Mouse (Mus musculus) kidney, embryonic 15.5 days (tissue): Measurements from ENCODE around the gene Spaca4. TPM values are rescaled to one million over a fixed set of nuclear protein-coding genes. Genes with fewer than 3 reads are reported as not detected.

Experiments
- ATAC-seq: fragments of 200-750 bp; cut with Nextera tagmentation; replicated peaks from 2 replicates; pipeline ENCODE4 v1.8.0; 2017; ENCODE audit warnings: moderate TSS enrichment; ENCODE audit not compliant: low FRiP score
- H3K27ac ChIP-seq: fragments of 300-500 bp; sonication (generic); 2 replicates; pipeline ENCODE4 v1.5.1; 2015; ENCODE audit warnings: mild to moderate bottlenecking, inconsistent platforms
- H3K27me3 ChIP-seq: fragments of 300-500 bp; sonication (generic); 2 replicates; pipeline ENCODE4 v1.6.1; 2015; ENCODE audit warnings: inconsistent platforms
- H3K36me3 ChIP-seq: fragments of 300-500 bp; sonication (generic); 2 replicates; pipeline ENCODE4 v1.6.1; 2015; ENCODE audit warnings: inconsistent platforms
- H3K4me1 ChIP-seq: fragments of 300-500 bp; sonication (generic); 2 replicates; pipeline ENCODE4 v1.6.1; 2015; ENCODE audit warnings: inconsistent platforms
- H3K4me2 ChIP-seq: fragments of 300-500 bp; sonication (generic); 2 replicates; pipeline ENCODE4 v1.6.1; 2015; ENCODE audit warnings: moderate library complexity, mild to moderate bottlenecking, inconsistent platforms
- H3K4me3 ChIP-seq: fragments of 300-500 bp; sonication (generic); replicated peaks from 2 replicates; pipeline ENCODE4 v1.5.1; 2015; ENCODE audit warnings: mild to moderate bottlenecking, inconsistent platforms
- H3K9ac ChIP-seq: fragments of 300-500 bp; sonication (generic); 2 replicates; pipeline ENCODE4 v1.6.1; 2015; ENCODE audit warnings: mild to moderate bottlenecking, inconsistent platforms
- H3K9me3 ChIP-seq: fragments of 300-500 bp; sonication (generic); replicated peaks from 2 replicates; pipeline ENCODE4 v1.6.1; 2016; ENCODE audit warnings: inconsistent platforms
- WGBS: fragments of 180-500 bp; shearing (Covaris S2); methylation state at CpG from one replicate; pipeline ENCODE4 v1.1.7; 2015; ENCODE audit warnings: mixed read lengths; 5-methylcytosine and 5-hydroxymethylcytosine counted together
- polyA plus RNA-seq: library from polyadenylated mRNA; unstranded; fragments of >200 nt; fragmentation: Nextera tagmentation; extraction: Ambion mirVana; gene quantifications from 2 replicates; pipeline ENCODE4 v1.2.1, GENCODE M21; 2015

Spaca4 gene
- polyA plus RNA-seq, 1 experiment from 2014 or later: not detected

- H3K36me3 ChIP-seq: peaks cover 45% of the 10 kb centered on the region
- H3K4me1 ChIP-seq: peaks cover 56% of the 10 kb centered on the region
- 79% methylated on average over 14 of the region's 14 CpGs for WGBS
- H3K4me2 ChIP-seq: no peak overlapping the region
- ATAC-seq: no peak
- no peaks in the 10 kb centered on the region for H3K9me3 ChIP-seq
- H3K9ac ChIP-seq: no peak overlapping the region
- no peak overlapping the region for H3K4me3 ChIP-seq
- H3K27ac ChIP-seq: no peak overlapping the region
- H3K27me3 ChIP-seq: no peaks in the 10 kb centered on the region
Measured at GRCm38 (mm10) chr7:45709677-45710355, 15.8 kb downstream of the Spaca4 start.

- H3K4me1 ChIP-seq: peaks cover 52% of the 10 kb centered on the region
- H3K27ac ChIP-seq: no peak overlapping the region
- H3K9me3 ChIP-seq: no peaks in the 10 kb centered on the region
- H3K9ac ChIP-seq: no peak overlapping the region
- H3K27me3 ChIP-seq: no peaks in the 10 kb centered on the region
- peak overlapping the region; percentile 98; the same call in 1 of the 2 replicates for H3K4me2 ChIP-seq
- H3K4me3 ChIP-seq: no peak overlapping the region
- ATAC-seq: no peak
- 53% methylated on average over 6 of the region's 6 CpGs for WGBS
- H3K36me3 ChIP-seq: peaks cover 45% of the 10 kb centered on the region
Measured at GRCm38 (mm10) chr7:45709036-45709435, 16.6 kb downstream of the Spaca4 start.

GRCm38 (mm10) chr7:45708221-45708761, 17.3 kb downstream of the Spaca4 start:
- 25% methylated on average over 13 of the region's 13 CpGs for WGBS
- peak overlapping the region; percentile 56 for H3K4me3 ChIP-seq
- peak overlapping the region; percentile 96 for H3K27ac ChIP-seq
- peak overlapping the region; percentile 58; the same call in 1 of the 2 replicates for H3K9ac ChIP-seq
- H3K4me2 ChIP-seq: peak overlapping the region; percentile 98
- no peak for ATAC-seq
- H3K9me3 ChIP-seq: no peaks in the 10 kb centered on the region
- peaks cover 55% of the 10 kb centered on the region for H3K4me1 ChIP-seq
- no peaks in the 10 kb centered on the region for H3K27me3 ChIP-seq
- peaks cover 37% of the 10 kb centered on the region for H3K36me3 ChIP-seq

- under 1% methylated on average over 27 of the region's 27 CpGs for WGBS
- peak overlapping the region; percentile 56 for H3K4me3 ChIP-seq
- H3K4me1 ChIP-seq: peaks cover 58% of the 10 kb centered on the region
- no peaks in the 10 kb centered on the region for H3K9me3 ChIP-seq
- peak overlapping the region; percentile 96 for H3K27ac ChIP-seq
- peak overlapping the region; percentile 98 for H3K4me2 ChIP-seq
- no peaks in the 10 kb centered on the region for H3K27me3 ChIP-seq
- ATAC-seq: 0 out of 2 replicates have a peak, but pooled peaks have one; percentile 2
- peaks cover 29% of the 10 kb centered on the region for H3K36me3 ChIP-seq
- peak overlapping the region; percentile 58 for H3K9ac ChIP-seq
Measured at GRCm38 (mm10) chr7:45707375-45707967, 18.1 kb downstream of the Spaca4 start.

- peak overlapping the region; percentile 96 for H3K27ac ChIP-seq
- H3K4me3 ChIP-seq: peak overlapping the region; percentile 56
- H3K4me1 ChIP-seq: peaks cover 58% of the 10 kb centered on the region
- peak overlapping the region; percentile 98 for H3K4me2 ChIP-seq
- H3K9me3 ChIP-seq: no peaks in the 10 kb centered on the region
- WGBS: under 1% methylated on average over 45 of the region's 45 CpGs
- H3K9ac ChIP-seq: peak overlapping the region; percentile 58
- peaks cover 22% of the 10 kb centered on the region for H3K36me3 ChIP-seq
- ATAC-seq: peak; percentile 9; the same call in 1 of the 2 replicates
- H3K27me3 ChIP-seq: no peaks in the 10 kb centered on the region
Measured at GRCm38 (mm10) chr7:45706721-45707241, 18.8 kb downstream of the Spaca4 start.

GRCm38 (mm10) chr7:45705873-45706281, 19.7 kb downstream of the Spaca4 start:
- ATAC-seq: peak; percentile 29
- peak overlapping the region; percentile 56 for H3K4me3 ChIP-seq
- WGBS: 2% methylated on average over 7 of the region's 7 CpGs
- no peaks in the 10 kb centered on the region for H3K27me3 ChIP-seq
- H3K4me2 ChIP-seq: peak overlapping the region; percentile 98
- H3K4me1 ChIP-seq: peaks cover 67% of the 10 kb centered on the region
- peak overlapping the region; percentile 58 for H3K9ac ChIP-seq
- H3K27ac ChIP-seq: peak overlapping the region; percentile 96
- peaks cover 13% of the 10 kb centered on the region for H3K36me3 ChIP-seq
- no peaks in the 10 kb centered on the region for H3K9me3 ChIP-seq

- Histone ChIP-seq H3K9me3 (no peaks in the 10 kb centered on the region), H3K9ac (peak overlapping the region; percentile 58), H3K36me3 (peaks cover 9% of the 10 kb centered on the region), H3K4me1 (peaks cover 71% of the 10 kb centered on the region), H3K27ac (peak overlapping the region; percentile 96), H3K27me3 (peaks cover 2% of the 10 kb centered on the region), H3K4me3 (peak overlapping the region; percentile 56), H3K4me2 (peak overlapping the region; percentile 98)
- under 1% methylated on average over 21 of the region's 21 CpGs for WGBS
- ATAC-seq: 0 out of 2 replicates have a peak, but pooled peaks have one; percentile 2
Measured at GRCm38 (mm10) chr7:45705443-45705864, 20.2 kb downstream of the Spaca4 start.

- H3K27me3 ChIP-seq: peaks cover 8% of the 10 kb centered on the region
- H3K36me3 ChIP-seq: peaks cover 3% of the 10 kb centered on the region; the same call in 1 of the 2 replicates
- no peaks in the 10 kb centered on the region for H3K9me3 ChIP-seq
- ATAC-seq: peak; percentile 85
- H3K4me1 ChIP-seq: peaks cover 77% of the 10 kb centered on the region
- WGBS: under 1% methylated on average over 36 of the region's 36 CpGs
- H3K4me2 ChIP-seq: peak within 1 kb of the TSS; percentile 98
- peak within 1 kb of the TSS; percentile 96 for H3K27ac ChIP-seq
- H3K9ac ChIP-seq: peak within 1 kb of the TSS; percentile 58
- H3K4me3 ChIP-seq: peak within 1 kb of the TSS; percentile 56
Measured at GRCm38 (mm10) chr7:45704730-45705442, 20.7 kb downstream of the Spaca4 start, which contains the start of gene Dbp. Gene Dbp, plus strand, starts transcription at chr7:45705088.

- H3K4me2 ChIP-seq: peak overlapping the region; percentile 98
- H3K27me3 ChIP-seq: peaks cover 16% of the 10 kb centered on the region
- ATAC-seq: peak; percentile 30; the same call in 1 of the 2 replicates
- H3K4me1 ChIP-seq: peaks cover 79% of the 10 kb centered on the region
- peak overlapping the region; percentile 96 for H3K27ac ChIP-seq
- H3K36me3 ChIP-seq: no peaks in the 10 kb centered on the region
- peak overlapping the region; percentile 40 for H3K9ac ChIP-seq
- no peaks in the 10 kb centered on the region for H3K9me3 ChIP-seq
- peak overlapping the region; percentile 56 for H3K4me3 ChIP-seq
- WGBS: under 1% methylated on average over 13 of the region's 13 CpGs
Measured at GRCm38 (mm10) chr7:45704046-45704559, 21.5 kb downstream of the Spaca4 start.

- Histone ChIP-seq H3K4me2 (peak overlapping the region; percentile 98), H3K4me3 (peak overlapping the region; percentile 56), H3K9ac (peak overlapping the region; percentile 40; the same call in 1 of the 2 replicates), H3K36me3 (no peaks in the 10 kb centered on the region), H3K27me3 (peaks cover 21% of the 10 kb centered on the region), H3K4me1 (peaks cover 73% of the 10 kb centered on the region), H3K27ac (peak overlapping the region; percentile 96), H3K9me3 (no peaks in the 10 kb centered on the region)
- WGBS: 35% methylated on average over 12 of the region's 12 CpGs
- no peak for ATAC-seq
Measured at GRCm38 (mm10) chr7:45703521-45704033, 22.0 kb downstream of the Spaca4 start.
